In the genomic region with DNA sequence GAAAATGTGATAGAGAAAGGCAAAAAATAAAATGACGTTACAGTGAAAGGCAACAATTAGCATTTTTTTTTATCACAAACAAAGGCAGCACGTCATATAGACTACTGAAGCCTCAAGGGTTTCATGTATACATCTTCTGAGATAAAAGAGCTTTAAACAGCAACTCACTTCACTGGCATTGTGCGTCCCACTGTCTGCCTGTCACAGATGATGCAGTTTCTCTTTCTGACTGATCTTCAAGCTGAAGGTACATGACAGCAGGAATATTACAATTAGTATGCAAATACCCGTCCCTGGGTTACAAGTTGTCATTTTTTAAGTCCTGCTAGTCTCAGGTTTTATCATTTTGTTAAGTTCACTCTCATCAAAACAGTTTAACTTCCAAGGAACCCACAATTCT, we compare ENCODE assay signal across 26 mouse cellular contexts. TPM values are rescaled to one million over a fixed set of nuclear protein-coding genes. Genes with fewer than 3 reads are reported as not detected.
"Had no signal": no experiment of that assay in that cellular context is flagged by ENCODE, and none has a peak within 500 bp of the region (broad histone marks: within the 10 kb centered on the region; RNA-seq: fewer than 3 reads in every experiment).

No protein-coding gene starts in this region.

- DNase-seq: kidney, adult 2 months; kidney, postnatal 14 days; lung, adult 18-20 months; lung, postnatal 14 days; right cerebral cortex, postnatal 14 days; thymus, adult 2 months; thymus, postnatal 25 days had no signal

- H3K9ac ChIP-seq: kidney, embryonic 15.5 days; limb, embryonic 13.5 days; liver, embryonic 14.5 days; neural tube, embryonic 15.5 days; stomach, embryonic 15.5 days had no signal

- H3K27ac ChIP-seq: kidney, embryonic 15.5 days; limb, embryonic 13.5 days; liver, embryonic 14.5 days; neural tube, embryonic 15.5 days; stomach, embryonic 15.5 days had no signal

- H3K4me2 ChIP-seq: kidney, embryonic 15.5 days; limb, embryonic 13.5 days; neural tube, embryonic 15.5 days; stomach, embryonic 15.5 days had no signal

- H3K4me3 ChIP-seq: kidney, embryonic 15.5 days; limb, embryonic 13.5 days; myocyte; neural tube, embryonic 15.5 days; stomach, embryonic 15.5 days had no signal

- H3K27me3 ChIP-seq: kidney, embryonic 15.5 days; limb, embryonic 13.5 days; neural tube, embryonic 15.5 days; stomach, embryonic 15.5 days had no signal

- H3K4me1 ChIP-seq: kidney, embryonic 15.5 days; limb, embryonic 13.5 days; neural tube, embryonic 15.5 days; stomach, embryonic 15.5 days had no signal

- H3K36me3 ChIP-seq: kidney, embryonic 15.5 days; limb, embryonic 13.5 days; neural tube, embryonic 15.5 days; stomach, embryonic 15.5 days had no signal

- H3K9me3 ChIP-seq: kidney, embryonic 15.5 days; limb, embryonic 13.5 days; neural tube, embryonic 15.5 days; stomach, embryonic 15.5 days had no signal

RNA-seq across cellular contexts. Expression of gene Rgs21, which starts 22.3 kb away (rescaled TPM):
- total RNA-seq: layer of hippocampus, adult 8-10 months; layer of hippocampus, postnatal 14 days; left cerebral cortex, adult 18-20 months; left cerebral cortex, postnatal 10 days; left cerebral cortex, postnatal 4 days; liver, adult 2 months; megakaryocyte-erythroid progenitor cell, adult 5-6 weeks had no signal
- polyA plus RNA-seq: intestine, embryonic 16.5 days; kidney, adult 2 months; kidney, embryonic 15.5 days; large intestine, adult 2 months; limb, embryonic 13.5 days; liver, adult 2 months; liver, embryonic 14.5 days; myocyte; neural tube, embryonic 11.5 days; neural tube, embryonic 15.5 days; spleen, adult 2 months; stomach, embryonic 15.5 days; testis, adult 2 months; thymus, adult 2 months; urinary bladder, adult 2 months had no signal
